In genomic region chr10:117335649-117336048, GRCm38 (mm10) we compare ENCODE assay signal across 12 mouse cellular contexts. TPM values are rescaled to one million over a fixed set of nuclear protein-coding genes. Genes with fewer than 3 reads are reported as not detected.
DNase-seq lines count a peak whose midpoint lies in the region; ATAC-seq lines count a peak whose summit lies in the region.
"Had no signal": no experiment of that assay in that cellular context is flagged by ENCODE, and none has a peak within 500 bp of the region (broad histone marks: within the 10 kb centered on the region; RNA-seq: fewer than 3 reads in every experiment).

No protein-coding gene starts in this region.

- H3K4me3 ChIP-seq in forebrain, embryonic 13.5 days = no peak overlapping the region
- no peak overlapping the region for H3K4me3 ChIP-seq in forebrain, embryonic 10.5 days
- no peak overlapping the region for H3K4me3 ChIP-seq in liver, embryonic 11.5 days (ENCODE audit: low read depth, low read length)
- H3K4me3 ChIP-seq in liver, embryonic 12.5 days = no peak overlapping the region
- no peak overlapping the region for H3K4me3 ChIP-seq in hindbrain, embryonic 16.5 days (ENCODE audit: low read length)
- H3K4me3 ChIP-seq: liver, embryonic 15.5 days had no signal

- H3K9ac ChIP-seq in forebrain, embryonic 13.5 days = no peak overlapping the region
- no peak overlapping the region for H3K9ac ChIP-seq in liver, embryonic 11.5 days (ENCODE audit: low read depth, low read length)
- no peak overlapping the region for H3K9ac ChIP-seq in liver, embryonic 12.5 days
- no peak overlapping the region for H3K9ac ChIP-seq in hindbrain, embryonic 16.5 days (ENCODE audit: low read depth, low read length)
- H3K9ac ChIP-seq: liver, embryonic 15.5 days had no signal

- H3K27ac ChIP-seq in forebrain, embryonic 13.5 days = no peak overlapping the region
- no peak overlapping the region for H3K27ac ChIP-seq in forebrain, embryonic 10.5 days
- no peak overlapping the region for H3K27ac ChIP-seq in liver, embryonic 11.5 days (ENCODE audit: low read depth, low read length)
- H3K27ac ChIP-seq in liver, embryonic 12.5 days = no peak overlapping the region
- H3K27ac ChIP-seq in hindbrain, embryonic 16.5 days (ENCODE audit: low read depth, low read length) = no peak overlapping the region
- H3K27ac ChIP-seq: liver, embryonic 15.5 days had no signal

- H3K4me1 ChIP-seq in forebrain, embryonic 13.5 days = 0 out of 2 replicates have a peak, but pooled peaks cover 7% of the 10 kb centered on the region
- H3K4me1 ChIP-seq in forebrain, embryonic 10.5 days = peaks cover 5% of the 10 kb centered on the region; the same call in 1 of the 2 replicates
- no peaks in the 10 kb centered on the region; the same call in 1 of the 2 replicates for H3K4me1 ChIP-seq in liver, embryonic 11.5 days (replicated peaks; ENCODE audit: control insufficient read depth, insufficient read depth, low read length)
- no peaks in the 10 kb centered on the region for H3K4me1 ChIP-seq in liver, embryonic 12.5 days
- no peaks in the 10 kb centered on the region; the same call in 1 of the 2 replicates for H3K4me1 ChIP-seq in hindbrain, embryonic 16.5 days (ENCODE audit: control insufficient read depth, insufficient read depth, low read depth, low read length)
- H3K4me1 ChIP-seq: liver, embryonic 15.5 days had no signal

- H3K27me3 ChIP-seq in forebrain, embryonic 13.5 days = no peaks in the 10 kb centered on the region
- no peaks in the 10 kb centered on the region for H3K27me3 ChIP-seq in forebrain, embryonic 10.5 days (ENCODE audit: poor library complexity, severe bottlenecking)
- no peaks in the 10 kb centered on the region for H3K27me3 ChIP-seq in liver, embryonic 11.5 days (replicated peaks; ENCODE audit: control insufficient read depth, insufficient read depth, low read length)
- no peaks in the 10 kb centered on the region for H3K27me3 ChIP-seq in liver, embryonic 12.5 days (replicated peaks)
- H3K27me3 ChIP-seq in hindbrain, embryonic 16.5 days (replicated peaks; ENCODE audit: control insufficient read depth, insufficient read depth, low read length) = no peaks in the 10 kb centered on the region
- H3K27me3 ChIP-seq: liver, embryonic 15.5 days had no signal

- no peak overlapping the region for H3K4me2 ChIP-seq in forebrain, embryonic 13.5 days
- H3K4me2 ChIP-seq in liver, embryonic 11.5 days = no peak overlapping the region
- H3K4me2 ChIP-seq in liver, embryonic 12.5 days = no peak overlapping the region
- H3K4me2 ChIP-seq in hindbrain, embryonic 16.5 days (ENCODE audit: low read length) = no peak overlapping the region
- H3K4me2 ChIP-seq: liver, embryonic 15.5 days had no signal

- no peaks in the 10 kb centered on the region for H3K36me3 ChIP-seq in forebrain, embryonic 13.5 days (ENCODE audit: poor library complexity, severe bottlenecking)
- H3K36me3 ChIP-seq in forebrain, embryonic 10.5 days (replicated peaks) = no peaks in the 10 kb centered on the region
- H3K36me3 ChIP-seq in liver, embryonic 11.5 days (ENCODE audit: control insufficient read depth, insufficient read depth, low read length) = no peaks in the 10 kb centered on the region
- H3K36me3 ChIP-seq in liver, embryonic 12.5 days = no peaks in the 10 kb centered on the region
- H3K36me3 ChIP-seq in hindbrain, embryonic 16.5 days (ENCODE audit: control insufficient read depth, insufficient read depth, low read length) = no peaks in the 10 kb centered on the region
- H3K36me3 ChIP-seq: liver, embryonic 15.5 days had no signal

- 33% methylated on average over 4 of the region's 4 CpGs for WGBS in forebrain, embryonic 13.5 days
- 47% methylated on average over 4 of the region's 4 CpGs for WGBS in forebrain, embryonic 10.5 days
- WGBS in liver, embryonic 11.5 days = 42% methylated on average over 4 of the region's 4 CpGs
- 37% methylated on average over 4 of the region's 4 CpGs for WGBS in liver, embryonic 12.5 days (ENCODE audit: insufficient replicate concordance)
- WGBS in hindbrain, embryonic 16.5 days = 34% methylated on average over 4 of the region's 4 CpGs

- no peaks in the 10 kb centered on the region for H3K9me3 ChIP-seq in forebrain, embryonic 13.5 days (replicated peaks)
- H3K9me3 ChIP-seq in forebrain, embryonic 10.5 days = no peaks in the 10 kb centered on the region
- no peaks in the 10 kb centered on the region for H3K9me3 ChIP-seq in liver, embryonic 11.5 days (ENCODE audit: control insufficient read depth, low read length)
- H3K9me3 ChIP-seq in liver, embryonic 12.5 days (replicated peaks) = no peaks in the 10 kb centered on the region
- no peaks in the 10 kb centered on the region for H3K9me3 ChIP-seq in hindbrain, embryonic 16.5 days (ENCODE audit: control insufficient read depth, low read length)
- H3K9me3 ChIP-seq: liver, embryonic 15.5 days had no signal

- no peak for DNase-seq in forebrain, embryonic 10.5 days (ENCODE audit: extremely low spot score, low spot score)
- no peak for DNase-seq in liver, embryonic 11.5 days (ENCODE audit: low spot score)
- peak; percentile 21 for DNase-seq in retina, embryonic 14.5 days (ENCODE audit: low spot score)
- DNase-seq in layer of hippocampus, adult 9-11 months = no peak
- no peak for DNase-seq in adipocyte (ENCODE audit: low spot score)
- DNase-seq: adrenal gland, postnatal 25 days; cerebellum, adult 9-11 months; heart, postnatal 10 days had no signal

- ATAC-seq in forebrain, embryonic 13.5 days = peak; percentile 52; the same call in 1 of the 2 replicates
- ATAC-seq in liver, embryonic 11.5 days (replicated peaks; ENCODE audit: low FRiP score) = 0 out of 2 replicates have a peak, but pooled peaks have one; percentile 24
- ATAC-seq in liver, embryonic 12.5 days = no peak
- ATAC-seq in hindbrain, embryonic 16.5 days = peak; percentile 38; the same call in 1 of the 2 replicates

RNA-seq across cellular contexts. Expression of gene Lyz1, which starts 43.0 kb away (rescaled TPM):
- polyA plus RNA-seq in forebrain, embryonic 13.5 days (2015; fragmentation: Nextera tagmentation; extraction: Ambion mirVana) = 0.14 TPM in 1 of 2 replicates, not detected in the other
- not detected in 2 replicates for polyA plus RNA-seq in forebrain, embryonic 10.5 days (2016; fragmentation: Nextera tagmentation; extraction: Ambion mirVana)
- polyA plus RNA-seq in liver, embryonic 11.5 days (2014; fragmentation: Nextera tagmentation; extraction: Ambion mirVana) = not detected in 2 replicates
- polyA plus RNA-seq in liver, embryonic 12.5 days (2016; fragmentation: Nextera tagmentation; extraction: Ambion mirVana) = not detected in 2 replicates
- not detected in 2 replicates for polyA plus RNA-seq in hindbrain, embryonic 16.5 days (2015; fragmentation: Nextera tagmentation; extraction: Ambion mirVana)

RNA-seq across cellular contexts. Expression of gene Cpsf6, which starts 44.2 kb away (rescaled TPM):
- 242 and 248 TPM in 2 replicates for polyA plus RNA-seq in forebrain, embryonic 13.5 days (2015; fragmentation: Nextera tagmentation; extraction: Ambion mirVana)
- polyA plus RNA-seq in forebrain, embryonic 10.5 days (2016; fragmentation: Nextera tagmentation; extraction: Ambion mirVana) = 243 and 253 TPM in 2 replicates
- polyA plus RNA-seq in liver, embryonic 11.5 days (2014; fragmentation: Nextera tagmentation; extraction: Ambion mirVana) = 135 and 155 TPM in 2 replicates
- 92.5 and 96.8 TPM in 2 replicates for polyA plus RNA-seq in liver, embryonic 12.5 days (2016; fragmentation: Nextera tagmentation; extraction: Ambion mirVana)
- polyA plus RNA-seq in hindbrain, embryonic 16.5 days (2015; fragmentation: Nextera tagmentation; extraction: Ambion mirVana) = 111 and 128 TPM in 2 replicates

RNA-seq across cellular contexts. Expression of gene Lyz2, which starts 53.5 kb away (rescaled TPM):
- polyA plus RNA-seq in forebrain, embryonic 13.5 days (2015; fragmentation: Nextera tagmentation; extraction: Ambion mirVana) = 9.5 and 10.4 TPM in 2 replicates
- polyA plus RNA-seq in forebrain, embryonic 10.5 days (2016; fragmentation: Nextera tagmentation; extraction: Ambion mirVana) = 8.4 and 10.0 TPM in 2 replicates
- 86.2 and 92.6 TPM in 2 replicates for polyA plus RNA-seq in liver, embryonic 11.5 days (2014; fragmentation: Nextera tagmentation; extraction: Ambion mirVana)
- polyA plus RNA-seq in liver, embryonic 12.5 days (2016; fragmentation: Nextera tagmentation; extraction: Ambion mirVana) = 115 and 120 TPM in 2 replicates
- polyA plus RNA-seq in hindbrain, embryonic 16.5 days (2015; fragmentation: Nextera tagmentation; extraction: Ambion mirVana) = 21.3 and 26.0 TPM in 2 replicates
